Mouse (Mus musculus): Measurements from ENCODE around the gene Hmga1. TPM values are rescaled to one million over a fixed set of nuclear protein-coding genes. Genes with fewer than 3 reads are reported as not detected.

The Hmga1 gene
- total RNA-seq, 2 experiments from 2014 or later: 16.8 to 29.5 TPM

Other genes with a start within 250 kb of the Hmga1 start
- 1 to 10 TPM in 1 of 2 experiments, under 1 TPM in 1; 0.80 to 1.4 TPM for gene Grm4, start 35.1 kb upstream of the Hmga1 start, total RNA-seq (2021)
- 10 to 100 TPM; 20.1 to 21.7 TPM for gene AI413582, start 9.3 kb downstream of the Hmga1 start, total RNA-seq (2021)
- gene Nudt3, start 67.0 kb downstream of the Hmga1 start, total RNA-seq (2021): 100 to 1,000 TPM; 201 to 202 TPM
- not detected for gene RPS10-NUDT3, start 78.7 kb downstream of the Hmga1 start, total RNA-seq (2021)
- gene Rps10, start 80.2 kb downstream of the Hmga1 start, total RNA-seq (2021): 100 to 1,000 TPM; 930 to 948 TPM
- gene Pacsin1, start 99.0 kb downstream of the Hmga1 start, total RNA-seq (2021): 1 to 10 TPM; 4.9 TPM
- under 1 TPM in 1 of 2 experiments, not detected in 1; 0.27 TPM for gene Spdef, start 172.5 kb downstream of the Hmga1 start, total RNA-seq (2021)